Mouse (Mus musculus): ENCODE results near the gene Cabp4.

- TF ChIP-seq CTCF (conservative IDR thresholded peaks at IDR 0.05; ENCODE audit: low read length): no peak
- no peak for TF ChIP-seq NANOG (IDR thresholded peaks at IDR 0.05; ENCODE audit: borderline replicate concordance, low read length)
Measured at GRCm38 (mm10) chr19:4115816-4116215, 28.0 kb downstream of the Cabp4 start.

Measured in E14TG2a.4 (cell line).